Mouse (Mus musculus) liver, embryonic 12.5 days (tissue): ENCODE results near the gene Arhgap22. TPM values are rescaled to one million over a fixed set of nuclear protein-coding genes. Genes with fewer than 3 reads are reported as not detected.

Experiments used
- ATAC-seq: fragments of 200-750 bp; cut with Nextera tagmentation; 2 replicates; pipeline ENCODE4 v1.8.0; 2017; ENCODE audit warnings: moderate number of reproducible peaks, mild to moderate bottlenecking, moderate library complexity
- H3K27ac ChIP-seq: fragments of 300-500 bp; sonication (generic); 2 replicates; pipeline ENCODE4 v1.5.1; 2016; ENCODE audit warnings: mild to moderate bottlenecking
- H3K27me3 ChIP-seq: fragments of 300-500 bp; sonication (generic); replicated peaks from 2 replicates; pipeline ENCODE4 v1.6.1; 2016; ENCODE audit warnings: mild to moderate bottlenecking, moderate library complexity
- H3K36me3 ChIP-seq: fragments of 300-500 bp; sonication (generic); 2 replicates; pipeline ENCODE4 v1.6.1; 2016; ENCODE audit warnings: mild to moderate bottlenecking, moderate library complexity
- H3K4me1 ChIP-seq: fragments of 300-500 bp; sonication (generic); 2 replicates; pipeline ENCODE4 v1.6.1; 2016
- H3K4me2 ChIP-seq: fragments of 300-500 bp; sonication (generic); 2 replicates; pipeline ENCODE4 v1.6.1; 2016; ENCODE audit warnings: mild to moderate bottlenecking, moderate library complexity
- H3K4me3 ChIP-seq: fragments of 300-500 bp; sonication (generic); 2 replicates; pipeline ENCODE4 v1.5.1; 2016; ENCODE audit warnings: mild to moderate bottlenecking, moderate library complexity
- H3K9ac ChIP-seq: fragments of 300-500 bp; sonication (generic); 2 replicates; pipeline ENCODE4 v1.6.1; 2016; ENCODE audit warnings: mild to moderate bottlenecking, moderate library complexity
- H3K9me3 ChIP-seq: fragments of 300-500 bp; sonication (generic); replicated peaks from 2 replicates; pipeline ENCODE4 v1.6.1; 2016; ENCODE audit warnings: mild to moderate bottlenecking, moderate library complexity
- WGBS: fragments of 180-500 bp; shearing (Covaris S2); methylation state at CpG from one replicate; pipeline ENCODE4 v1.1.7; 2016; ENCODE audit not compliant: insufficient replicate concordance; 5-methylcytosine and 5-hydroxymethylcytosine counted together
- polyA plus RNA-seq: library from polyadenylated mRNA; unstranded; fragments of >200 nt; fragmentation: Nextera tagmentation; extraction: Ambion mirVana; gene quantifications from 2 replicates; pipeline ENCODE4 v1.2.1, GENCODE M21; 2016

Gene Arhgap22
- polyA plus RNA-seq, 1 experiment from 2014 or later: 4.6 TPM

DNA sequence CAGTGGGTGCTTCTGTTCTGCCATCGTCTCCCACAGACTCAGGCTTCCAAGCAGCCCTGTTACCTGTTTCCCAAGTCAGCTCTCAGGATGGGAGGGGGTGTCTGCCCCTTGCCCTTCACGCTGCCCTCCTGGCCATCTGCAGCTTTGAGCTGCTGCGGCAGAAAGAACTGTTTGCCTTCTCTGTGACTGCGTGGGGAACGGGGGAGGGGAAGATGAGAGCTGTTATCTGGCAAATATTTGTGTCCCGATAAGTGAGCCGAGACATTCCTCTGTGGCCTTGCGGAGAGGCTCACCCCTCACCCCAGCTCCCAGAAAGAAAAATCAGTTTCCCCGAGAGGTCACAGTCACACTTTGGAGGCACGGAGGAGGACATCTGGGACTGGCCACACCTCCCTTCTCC is 149.0 kb downstream of the Arhgap22 start:
- 0 out of 2 replicates have a peak overlapping the region, but pooled peaks have one; percentile 7 for H3K27ac ChIP-seq
- peaks cover 30% of the 10 kb centered on the region for H3K27me3 ChIP-seq
- peak overlapping the region; percentile 40 for H3K4me2 ChIP-seq
- no peak for ATAC-seq
- 0 out of 2 replicates have a peak, but pooled peaks cover 5% of the 10 kb centered on the region for H3K36me3 ChIP-seq
- no peaks in the 10 kb centered on the region for H3K9me3 ChIP-seq
- 10% methylated on average over 10 of the region's 10 CpGs for WGBS
- H3K9ac ChIP-seq: no peak overlapping the region
- H3K4me3 ChIP-seq: peak overlapping the region; percentile 17; the same call in 1 of the 2 replicates
- H3K4me1 ChIP-seq: peaks cover 16% of the 10 kb centered on the region

DNA sequence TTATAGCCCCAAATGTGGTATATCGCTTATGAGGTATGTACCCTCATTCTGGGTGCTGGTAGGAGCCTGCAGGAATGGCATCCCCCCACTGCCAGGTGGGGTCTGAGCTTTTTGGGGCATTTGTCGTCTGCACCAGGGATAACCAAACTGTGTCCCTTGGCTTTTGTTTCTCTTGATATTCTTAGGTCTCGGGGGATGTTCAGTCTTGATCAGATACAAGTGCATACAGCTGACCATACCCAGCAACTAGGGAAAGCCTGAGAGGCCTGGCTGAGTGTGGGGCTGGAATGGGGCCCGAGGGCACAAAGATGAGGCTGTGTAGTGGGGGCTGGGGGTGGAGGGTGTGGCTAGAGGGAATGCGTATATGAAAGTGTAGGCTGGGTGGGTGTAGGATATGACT is 149.8 kb downstream of the Arhgap22 start:
- peaks cover 35% of the 10 kb centered on the region for H3K27me3 ChIP-seq
- no peak overlapping the region for H3K4me3 ChIP-seq
- H3K9ac ChIP-seq: no peak overlapping the region
- WGBS: 71% methylated on average over 5 of the region's 5 CpGs
- no peak for ATAC-seq
- no peak overlapping the region for H3K27ac ChIP-seq
- no peaks in the 10 kb centered on the region for H3K9me3 ChIP-seq
- 0 out of 2 replicates have a peak, but pooled peaks cover 5% of the 10 kb centered on the region for H3K36me3 ChIP-seq
- peaks cover 16% of the 10 kb centered on the region for H3K4me1 ChIP-seq
- peak overlapping the region; percentile 40; the same call in 1 of the 2 replicates for H3K4me2 ChIP-seq

- Histone ChIP-seq H3K4me3 (no peak overlapping the region), H3K9me3 (no peaks in the 10 kb centered on the region), H3K4me1 (peaks cover 16% of the 10 kb centered on the region), H3K27me3 (peaks cover 35% of the 10 kb centered on the region), H3K27ac (no peak overlapping the region), H3K9ac (no peak overlapping the region), H3K36me3 (0 out of 2 replicates have a peak, but pooled peaks cover 5% of the 10 kb centered on the region), H3K4me2 (no peak overlapping the region; the same call in 1 of the 2 replicates)
- WGBS: 63% methylated on average over 2 of the region's 2 CpGs
- no peak for ATAC-seq
Observed at GRCm38 (mm10) chr14:33364061-33364460, 150.2 kb downstream of the Arhgap22 start.

GRCm38 (mm10) chr14:33366891-33367777 is 153.3 kb downstream of the Arhgap22 start:
- 77% methylated on average over 30 of the region's 30 CpGs for WGBS
- Histone ChIP-seq H3K9ac (no peak overlapping the region), H3K4me2 (no peak overlapping the region), H3K36me3 (0 out of 2 replicates have a peak, but pooled peaks cover 5% of the 10 kb centered on the region), H3K27ac (no peak overlapping the region), H3K9me3 (no peaks in the 10 kb centered on the region), H3K4me3 (no peak overlapping the region), H3K27me3 (peaks cover 20% of the 10 kb centered on the region; the same call in 1 of the 2 replicates), H3K4me1 (peaks cover 24% of the 10 kb centered on the region)
- no peak for ATAC-seq

DNA sequence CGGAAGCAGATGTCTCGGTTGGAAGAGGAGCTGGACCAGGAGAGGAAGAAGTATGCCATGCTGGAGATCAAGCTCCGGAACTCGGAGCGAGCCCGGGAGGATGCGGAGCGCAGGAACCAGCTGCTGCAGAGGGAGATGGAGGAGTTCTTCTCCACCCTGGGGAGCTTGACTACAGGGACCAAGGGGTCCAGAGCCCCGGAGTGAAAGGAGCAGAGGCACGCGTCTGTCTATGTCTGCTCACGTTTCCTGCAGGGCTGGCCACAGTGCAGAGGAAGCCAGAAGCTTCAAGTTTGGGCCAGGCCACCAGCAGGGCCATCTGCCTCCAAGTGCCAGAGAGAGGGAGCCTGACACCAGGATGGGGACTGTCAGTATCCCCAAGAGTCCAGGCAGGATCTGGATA is 155.5 kb downstream of the Arhgap22 start:
- Histone ChIP-seq H3K27ac (no peak overlapping the region), H3K4me1 (peaks cover 16% of the 10 kb centered on the region), H3K4me3 (no peak overlapping the region), H3K4me2 (no peak overlapping the region), H3K27me3 (peaks cover 5% of the 10 kb centered on the region; the same call in 1 of the 2 replicates), H3K9ac (no peak overlapping the region), H3K9me3 (no peaks in the 10 kb centered on the region), H3K36me3 (0 out of 2 replicates have a peak, but pooled peaks cover 5% of the 10 kb centered on the region)
- 71% methylated on average over 12 of the region's 12 CpGs for WGBS
- ATAC-seq: no peak

GRCm38 (mm10) chr14:33370056-33370455 is 156.2 kb downstream of the Arhgap22 start:
- H3K4me1 ChIP-seq: peaks cover 16% of the 10 kb centered on the region
- peak overlapping the region; percentile 36 for H3K4me2 ChIP-seq
- 12% methylated on average over 7 of the region's 7 CpGs for WGBS
- H3K27me3 ChIP-seq: peaks cover 5% of the 10 kb centered on the region; the same call in 1 of the 2 replicates
- peak; percentile 38; the same call in 1 of the 2 replicates for ATAC-seq
- H3K9ac ChIP-seq: no peak overlapping the region
- no peak overlapping the region for H3K27ac ChIP-seq
- no peak overlapping the region for H3K4me3 ChIP-seq
- H3K36me3 ChIP-seq: 0 out of 2 replicates have a peak, but pooled peaks cover 5% of the 10 kb centered on the region
- H3K9me3 ChIP-seq: no peaks in the 10 kb centered on the region

DNA sequence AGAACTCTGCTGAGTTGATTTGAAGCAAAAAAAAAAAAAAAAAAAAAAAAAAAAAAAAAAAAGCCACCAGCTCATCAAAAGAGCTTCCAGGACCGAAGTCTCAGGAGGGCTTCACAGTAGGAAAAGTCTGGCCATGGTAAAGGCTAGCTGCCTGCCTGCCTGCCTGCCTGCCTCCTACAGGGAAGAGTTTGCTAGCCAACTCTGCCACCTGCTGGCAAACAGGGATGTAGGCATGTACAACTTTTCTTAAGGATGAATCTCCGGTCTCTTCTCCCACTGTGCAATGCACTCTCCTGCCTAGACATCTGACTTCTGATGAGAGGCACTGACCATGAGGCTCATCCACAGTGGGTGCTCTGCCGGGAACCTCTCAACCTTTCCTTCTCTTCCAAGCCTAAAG is 157.4 kb downstream of the Arhgap22 start:
- no peak; the same call in 1 of the 2 replicates for ATAC-seq
- no peak overlapping the region for H3K4me3 ChIP-seq
- WGBS: 22% methylated on average over 3 of the region's 3 CpGs
- H3K36me3 ChIP-seq: no peaks in the 10 kb centered on the region
- H3K27me3 ChIP-seq: peaks cover 5% of the 10 kb centered on the region; the same call in 1 of the 2 replicates
- peaks cover 16% of the 10 kb centered on the region for H3K4me1 ChIP-seq
- no peak overlapping the region for H3K4me2 ChIP-seq
- H3K9ac ChIP-seq: no peak overlapping the region
- H3K9me3 ChIP-seq: no peaks in the 10 kb centered on the region
- no peak overlapping the region for H3K27ac ChIP-seq

DNA sequence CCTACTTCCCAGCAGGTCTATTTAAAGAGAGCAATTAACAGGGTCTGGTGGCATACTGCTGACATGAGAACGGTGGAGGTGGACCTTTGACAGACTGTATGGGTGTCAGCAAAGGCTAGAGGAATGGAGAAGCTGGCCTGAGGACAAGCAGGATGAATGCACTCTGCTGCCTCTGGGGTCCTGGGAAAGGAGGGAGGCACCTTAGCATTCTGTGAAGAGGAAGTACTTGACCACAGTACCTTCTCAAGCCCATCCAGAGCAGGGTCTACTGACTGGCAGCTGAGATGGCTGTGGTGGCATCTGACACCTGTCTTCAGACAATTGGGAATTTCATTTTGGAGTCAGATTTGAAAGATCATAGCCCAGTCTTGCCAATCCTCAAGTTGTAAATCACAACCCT is 159.4 kb downstream of the Arhgap22 start:
- Histone ChIP-seq H3K4me1 (peaks cover 16% of the 10 kb centered on the region), H3K27me3 (peaks cover 2% of the 10 kb centered on the region; the same call in 1 of the 2 replicates), H3K4me2 (no peak overlapping the region), H3K9me3 (no peaks in the 10 kb centered on the region), H3K4me3 (no peak overlapping the region), H3K36me3 (peaks cover 4% of the 10 kb centered on the region; the same call in 1 of the 2 replicates), H3K27ac (no peak overlapping the region), H3K9ac (no peak overlapping the region)
- no peak for ATAC-seq
- 35% methylated on average over 1 of the region's 1 CpGs for WGBS

DNA sequence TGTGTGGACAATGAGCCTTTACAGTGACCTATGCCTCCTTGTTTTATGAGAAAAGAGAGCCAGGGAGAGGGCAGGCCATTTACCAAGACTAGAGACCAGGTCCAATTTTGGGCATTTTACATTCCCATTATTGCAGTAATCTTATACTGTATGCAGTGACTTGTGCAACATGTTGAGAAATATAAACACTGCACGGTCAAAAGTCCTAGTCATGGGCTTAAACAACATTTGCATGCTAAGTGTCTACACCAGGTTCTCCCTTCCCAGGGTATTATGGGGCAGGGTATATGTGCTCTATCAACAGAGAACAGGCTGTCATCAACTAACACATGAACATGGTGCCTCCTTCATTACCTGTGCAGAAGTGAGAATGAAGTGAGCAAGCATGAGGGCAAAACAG is 160.3 kb downstream of the Arhgap22 start:
- H3K4me3 ChIP-seq: no peak overlapping the region
- 79% methylated on average over 1 of the region's 1 CpGs for WGBS
- peaks cover 16% of the 10 kb centered on the region for H3K4me1 ChIP-seq
- peaks cover 4% of the 10 kb centered on the region; the same call in 1 of the 2 replicates for H3K36me3 ChIP-seq
- no peak overlapping the region for H3K9ac ChIP-seq
- ATAC-seq: no peak
- H3K27ac ChIP-seq: no peak overlapping the region
- no peak overlapping the region for H3K4me2 ChIP-seq
- no peaks in the 10 kb centered on the region for H3K9me3 ChIP-seq
- H3K27me3 ChIP-seq: no peaks in the 10 kb centered on the region; the same call in 1 of the 2 replicates

- no peak overlapping the region for H3K9ac ChIP-seq
- H3K27me3 ChIP-seq: no peaks in the 10 kb centered on the region
- no peak for ATAC-seq
- WGBS: 78% methylated on average over 3 of the region's 3 CpGs
- H3K4me2 ChIP-seq: no peak overlapping the region
- H3K27ac ChIP-seq: no peak overlapping the region
- H3K4me3 ChIP-seq: no peak overlapping the region
- H3K4me1 ChIP-seq: no peaks in the 10 kb centered on the region
- peaks cover 12% of the 10 kb centered on the region for H3K36me3 ChIP-seq
- no peaks in the 10 kb centered on the region for H3K9me3 ChIP-seq
Observed at GRCm38 (mm10) chr14:33377211-33377610, 163.4 kb downstream of the Arhgap22 start.

DNA sequence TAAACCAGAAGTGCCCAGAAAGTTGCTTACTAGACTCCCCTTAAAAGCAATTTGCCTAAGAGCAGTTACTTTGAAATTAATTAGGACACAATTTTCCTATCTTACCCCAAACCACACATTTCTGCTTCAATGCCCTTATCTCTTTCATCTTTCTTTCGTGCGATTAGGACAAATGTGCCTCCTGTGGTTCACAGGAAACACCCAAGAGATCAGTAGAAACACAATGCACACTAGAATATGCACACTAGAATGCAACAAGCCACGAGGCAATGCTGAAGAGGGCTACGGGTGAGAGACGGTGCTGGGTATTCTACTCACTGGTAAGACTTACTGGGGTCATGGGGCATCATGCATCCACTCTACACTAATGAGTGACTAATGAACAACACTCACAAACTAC is 164.9 kb downstream of the Arhgap22 start:
- Histone ChIP-seq H3K27ac (no peak overlapping the region), H3K9ac (no peak overlapping the region), H3K4me2 (no peak overlapping the region), H3K4me1 (no peaks in the 10 kb centered on the region), H3K27me3 (no peaks in the 10 kb centered on the region), H3K36me3 (peaks cover 26% of the 10 kb centered on the region), H3K9me3 (no peaks in the 10 kb centered on the region), H3K4me3 (no peak overlapping the region)
- WGBS: 45% methylated on average over 5 of the region's 5 CpGs
- ATAC-seq: no peak

DNA sequence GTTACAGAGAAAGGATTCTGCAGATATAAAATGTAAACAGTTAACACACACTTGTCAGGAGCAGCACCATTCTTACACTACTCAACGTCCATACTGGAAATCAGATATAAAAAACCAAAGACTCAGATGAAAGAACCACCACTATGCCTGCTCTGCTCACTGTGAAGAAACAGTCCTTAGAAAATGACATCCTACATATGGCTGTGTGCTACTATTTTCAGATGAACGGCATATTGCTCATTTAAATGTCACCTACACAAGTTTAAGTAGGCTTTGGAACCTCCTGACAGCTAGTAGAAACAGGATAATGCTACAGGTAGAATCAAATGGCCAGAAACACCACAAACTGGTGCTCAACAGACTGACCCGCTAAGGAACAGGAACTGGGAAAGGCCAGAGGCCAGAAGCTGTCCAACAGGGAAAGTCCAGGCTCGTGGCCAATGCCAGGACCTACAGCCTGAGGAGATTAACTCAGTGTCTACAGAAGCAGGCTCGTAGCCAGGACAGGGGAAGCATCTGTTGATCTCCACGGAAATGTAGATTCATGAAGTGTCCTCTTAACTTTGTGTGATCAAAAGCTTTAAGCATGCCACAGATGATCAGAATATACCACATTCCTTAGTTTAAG is 167.1 kb downstream of the Arhgap22 start:
- Histone ChIP-seq H3K4me3 (no peak overlapping the region), H3K27me3 (no peaks in the 10 kb centered on the region), H3K36me3 (peaks cover 36% of the 10 kb centered on the region), H3K9ac (no peak overlapping the region), H3K4me2 (no peak overlapping the region), H3K4me1 (no peaks in the 10 kb centered on the region), H3K9me3 (no peaks in the 10 kb centered on the region), H3K27ac (no peak overlapping the region)
- WGBS: 74% methylated on average over 6 of the region's 6 CpGs
- no peak for ATAC-seq
